Mouse (Mus musculus) limb, embryonic 14.5 days (tissue): ENCODE measurements around the gene Setdb2. TPM values are rescaled to one million over a fixed set of nuclear protein-coding genes. Genes with fewer than 3 reads are reported as not detected.

Experiments
- ATAC-seq: fragments of 200-750 bp; cut with Nextera tagmentation; 2 replicates; pipeline ENCODE4 v1.8.0; 2017; ENCODE audit warnings: low read depth, moderate number of reproducible peaks, moderate TSS enrichment; ENCODE audit not compliant: low FRiP score
- DNase-seq: peaks from one replicate; pipeline ENCODE4 v3.0.0-alpha.2; 2015; ENCODE audit warnings: low spot score
- H3K27ac ChIP-seq: fragments of 300-500 bp; sonication (generic); replicated peaks from 2 replicates; pipeline ENCODE4 v1.5.1; 2014; ENCODE audit warnings: low read depth, mild to moderate bottlenecking, low read length, moderate library complexity, mixed read lengths
- H3K27me3 ChIP-seq: fragments of 300-500 bp; sonication (generic); 2 replicates; pipeline ENCODE4 v1.6.1; 2014; ENCODE audit warnings: low read length, mixed read lengths; ENCODE audit not compliant: control insufficient read depth, insufficient read depth
- H3K36me3 ChIP-seq: fragments of 300-500 bp; sonication (generic); 2 replicates; pipeline ENCODE4 v1.6.1; 2014; ENCODE audit warnings: mild to moderate bottlenecking, low read length, moderate library complexity, mixed read lengths; ENCODE audit not compliant: control insufficient read depth, insufficient read depth
- H3K4me1 ChIP-seq: fragments of 300-500 bp; sonication (generic); 2 replicates; pipeline ENCODE4 v1.6.1; 2014; ENCODE audit warnings: antibody characterized with exemption, low read length, mixed read lengths; ENCODE audit not compliant: control insufficient read depth, insufficient read depth
- H3K4me2 ChIP-seq: fragments of 300-500 bp; sonication (generic); replicated peaks from 2 replicates; pipeline ENCODE4 v1.6.1; 2014; ENCODE audit warnings: low read depth, mild to moderate bottlenecking, low read length, moderate library complexity; ENCODE audit not compliant: severe bottlenecking
- H3K4me3 ChIP-seq: fragments of 300-500 bp; sonication (generic); replicated peaks from 2 replicates; pipeline ENCODE4 v1.5.1; 2014; ENCODE audit warnings: low read length
- H3K9ac ChIP-seq: fragments of 300-500 bp; sonication (generic); 2 replicates; pipeline ENCODE4 v1.6.1; 2014; ENCODE audit warnings: mild to moderate bottlenecking, low read depth, low read length, moderate library complexity; ENCODE audit not compliant: severe bottlenecking
- H3K9me3 ChIP-seq: fragments of 300-500 bp; sonication (generic); 2 replicates; pipeline ENCODE4 v1.6.1; 2016; ENCODE audit warnings: low read length; ENCODE audit not compliant: control insufficient read depth
- POLR2A ChIP-seq: fragments of 200-500 bp; IDR thresholded peaks from 2 replicates; pipeline ENCODE4 v1.8.0; 2012; ENCODE audit warnings: inconsistent platforms, mild to moderate bottlenecking, moderate library complexity, borderline replicate concordance; ENCODE audit not compliant: insufficient read depth, insufficient read length; ENCODE audit errors: extremely low read depth
- WGBS: fragments of 180-500 bp; shearing (Covaris S2); extraction: QIAGEN DNeasy Blood & Tissue Kit; methylation state at CpG from one replicate; pipeline ENCODE4 v1.1.7; 2014; 5-methylcytosine and 5-hydroxymethylcytosine counted together
- polyA plus RNA-seq, 2 experiments: library from polyadenylated mRNA; depleted of rRNA in 1 of 2; stranded (reverse) in 1 of 2; unstranded in 1 of 2; fragments of >200 nt; fragmentation: Nextera tagmentation in 1 of 2; extraction: Ambion mirVana in 1 of 2; gene quantifications; 2 replicates each; pipeline versions ENCODE4 v1.2.1 to v1.2.3; 2012 to 2014

Gene Setdb2
- polyA plus RNA-seq, 2 experiments: 7.5 to 8.4 TPM

DNA sequence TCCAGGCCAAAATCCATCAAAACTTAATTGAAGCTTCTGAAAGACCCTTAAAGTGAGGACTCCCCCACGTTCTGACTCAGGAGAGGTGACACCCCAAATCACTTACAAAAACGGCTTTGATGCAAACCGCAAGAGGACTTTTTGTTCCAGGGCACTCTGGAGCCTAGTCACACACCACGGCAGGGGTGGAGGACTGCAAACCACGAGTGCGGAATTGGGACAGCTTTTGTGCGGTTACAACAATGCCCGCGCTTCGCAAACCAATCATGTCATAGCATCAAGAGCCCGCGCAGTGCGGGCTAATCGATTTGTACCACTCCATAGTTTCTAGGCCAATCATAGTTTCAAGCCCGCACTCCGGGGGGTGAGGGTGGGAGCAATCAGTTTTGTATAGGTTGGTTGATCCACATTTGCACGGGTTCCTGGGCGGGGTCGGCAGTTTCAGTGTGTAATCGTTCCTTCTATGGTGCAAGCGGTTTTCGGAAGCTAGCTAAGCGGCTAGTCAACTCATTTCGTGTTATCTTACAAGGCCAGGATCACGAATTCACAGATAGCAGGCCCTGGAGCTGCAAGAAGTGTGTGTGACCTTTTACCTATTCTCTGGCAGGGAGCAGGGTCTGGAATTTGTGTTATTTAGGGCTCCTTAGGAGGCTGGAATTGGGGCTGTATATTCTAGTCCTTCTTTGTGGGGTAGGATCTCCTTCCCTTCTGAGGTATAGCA is 70.2 kb downstream of the Setdb2 start:
- peaks cover 5% of the 10 kb centered on the region; the same call in 1 of the 2 replicates for H3K9me3 ChIP-seq
- H3K27me3 ChIP-seq: no peaks in the 10 kb centered on the region
- no peak overlapping the region for H3K4me2 ChIP-seq
- TF ChIP-seq POLR2A: no peak
- H3K4me3 ChIP-seq: no peak overlapping the region
- 93% methylated on average over 25 of the region's 25 CpGs for WGBS
- H3K27ac ChIP-seq: no peak overlapping the region
- H3K36me3 ChIP-seq: no peaks in the 10 kb centered on the region
- ATAC-seq: no peak
- 0 out of 2 replicates have a peak, but pooled peaks cover 3% of the 10 kb centered on the region for H3K4me1 ChIP-seq
- no peak overlapping the region for H3K9ac ChIP-seq
- no peak for DNase-seq

DNA sequence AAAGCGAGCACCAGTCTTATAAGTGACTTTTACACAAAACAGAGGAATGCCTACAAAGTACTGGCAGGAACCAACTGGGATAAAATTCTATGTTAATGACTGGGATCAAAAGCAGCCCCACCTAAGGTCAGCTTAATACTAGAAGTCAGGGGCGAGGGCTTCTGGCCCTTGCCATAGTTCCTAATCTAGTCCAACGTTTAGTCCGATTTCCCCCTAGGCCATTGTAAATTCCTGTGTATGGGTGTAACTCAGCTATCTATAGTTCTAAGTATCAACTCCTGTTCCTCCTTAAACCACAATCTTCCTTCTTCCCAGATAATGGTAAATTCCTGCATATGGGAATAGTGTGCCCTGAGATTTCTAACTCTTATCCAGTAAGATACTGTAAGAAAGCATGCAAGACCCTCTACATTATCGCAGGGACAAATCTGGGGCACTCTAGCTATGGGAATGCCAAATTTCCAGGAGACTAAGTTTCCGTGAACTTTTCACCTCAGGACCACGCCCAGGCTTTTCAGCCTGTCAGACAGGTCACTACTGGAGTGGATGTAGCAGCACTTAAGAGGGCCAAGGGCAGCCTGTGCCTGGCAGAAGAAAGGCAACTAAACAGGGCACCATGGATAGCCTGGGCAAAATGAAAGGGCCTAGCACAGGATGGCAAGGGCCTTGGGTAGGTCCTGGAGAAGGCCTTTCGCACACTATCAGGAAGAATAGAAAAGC is 74.1 kb downstream of the Setdb2 start:
- H3K9ac ChIP-seq: no peak overlapping the region
- no peak overlapping the region for H3K4me3 ChIP-seq
- WGBS: 75% methylated on average over 8 of the region's 8 CpGs
- no peak for TF ChIP-seq POLR2A
- H3K4me1 ChIP-seq: 0 out of 2 replicates have a peak, but pooled peaks cover 6% of the 10 kb centered on the region
- H3K9me3 ChIP-seq: peaks cover 5% of the 10 kb centered on the region; the same call in 1 of the 2 replicates
- ATAC-seq (no peak), DNase-seq (no peak)
- no peak overlapping the region for H3K27ac ChIP-seq
- H3K4me2 ChIP-seq: no peak overlapping the region
- no peaks in the 10 kb centered on the region for H3K27me3 ChIP-seq
- no peaks in the 10 kb centered on the region for H3K36me3 ChIP-seq

DNA sequence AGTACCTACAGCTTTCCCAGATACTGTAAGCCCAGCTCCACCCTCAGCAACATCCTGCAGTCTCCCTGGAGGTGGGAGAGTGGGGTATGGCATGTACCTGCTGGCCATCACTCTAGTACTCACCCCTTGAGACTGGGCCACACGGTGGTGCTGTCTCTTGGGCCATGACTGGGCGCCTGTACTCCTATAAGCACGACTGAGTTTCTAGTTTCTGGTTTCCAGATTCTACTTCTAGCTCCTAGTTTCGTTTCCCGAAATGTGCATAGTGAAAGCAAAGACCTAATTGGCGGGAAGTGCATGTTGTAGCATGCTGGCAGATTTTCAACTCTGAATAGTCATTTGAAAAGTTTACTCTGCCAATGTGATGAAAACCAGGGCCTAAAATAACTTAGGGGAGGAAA is 75.4 kb downstream of the Setdb2 start, which contains the start of gene Phf11d:
TSS of gene Phf11d (minus strand) at position 227 of the 401 bp plus-strand sequence.
- no peaks in the 10 kb centered on the region for H3K27me3 ChIP-seq
- peak within 1 kb of the TSS; percentile 48 for H3K27ac ChIP-seq
- ATAC-seq: no peak
- no peak within 1 kb of the TSS for H3K4me2 ChIP-seq
- no peak within 1 kb of the TSS for H3K9ac ChIP-seq
- 59% methylated on average over 6 of the region's 6 CpGs for WGBS
- TF ChIP-seq POLR2A: no peak
- H3K4me1 ChIP-seq: 0 out of 2 replicates have a peak, but pooled peaks cover 6% of the 10 kb centered on the region
- H3K36me3 ChIP-seq: no peaks in the 10 kb centered on the region
- H3K9me3 ChIP-seq: no peaks in the 10 kb centered on the region
- DNase-seq: peak; percentile 65
- H3K4me3 ChIP-seq: no peak within 1 kb of the TSS

Other genes starting within 250 kb of the Setdb2 start
- 49.7 and 52.5 TPM in 2 replicates for gene Rcbtb1, start 239.7 kb downstream of the Setdb2 start, polyA plus RNA-seq (2012; rRNA removed)
- gene Rcbtb1, start 239.7 kb downstream of the Setdb2 start, polyA plus RNA-seq (2014; fragmentation: Nextera tagmentation; extraction: Ambion mirVana): 46.9 and 59.0 TPM in 2 replicates
- gene Gm6904, start 180.7 kb downstream of the Setdb2 start, polyA plus RNA-seq (2012; rRNA removed): not detected in 2 replicates
- not detected in 2 replicates for gene Gm6904, start 180.7 kb downstream of the Setdb2 start, polyA plus RNA-seq (2014; fragmentation: Nextera tagmentation; extraction: Ambion mirVana)
- gene Phf11a, start 143.4 kb downstream of the Setdb2 start, polyA plus RNA-seq (2012; rRNA removed): 0.08 TPM in 1 of 2 replicates, not detected in the other
- not detected in 2 replicates for gene Phf11a, start 143.4 kb downstream of the Setdb2 start, polyA plus RNA-seq (2014; fragmentation: Nextera tagmentation; extraction: Ambion mirVana)
- gene Phf11b, start 99.5 kb downstream of the Setdb2 start, polyA plus RNA-seq (2012; rRNA removed): 0.16 and 0.38 TPM in 2 replicates
- 0.44 and 0.63 TPM in 2 replicates for gene Phf11b, start 99.5 kb downstream of the Setdb2 start, polyA plus RNA-seq (2014; fragmentation: Nextera tagmentation; extraction: Ambion mirVana)
- gene Phf11d, start 75.4 kb downstream of the Setdb2 start, polyA plus RNA-seq (2012; rRNA removed): 1.2 and 1.3 TPM in 2 replicates
- 1.4 and 1.5 TPM in 2 replicates for gene Phf11d, start 75.4 kb downstream of the Setdb2 start, polyA plus RNA-seq (2014; fragmentation: Nextera tagmentation; extraction: Ambion mirVana)
- gene Phf11c, start 45.5 kb downstream of the Setdb2 start, polyA plus RNA-seq (2012; rRNA removed): 2.0 and 2.3 TPM in 2 replicates
- gene Phf11c, start 45.5 kb downstream of the Setdb2 start, polyA plus RNA-seq (2014; fragmentation: Nextera tagmentation; extraction: Ambion mirVana): 0.45 and 0.72 TPM in 2 replicates
- 13.7 and 17.4 TPM in 2 replicates for gene Cab39l, start 88 bp upstream of the Setdb2 start, polyA plus RNA-seq (2012; rRNA removed)
- 40.3 and 41.4 TPM in 2 replicates for gene Cab39l, start 88 bp upstream of the Setdb2 start, polyA plus RNA-seq (2014; fragmentation: Nextera tagmentation; extraction: Ambion mirVana)
- 14.9 and 16.2 TPM in 2 replicates for gene Cdadc1, start 157.1 kb upstream of the Setdb2 start, polyA plus RNA-seq (2012; rRNA removed)
- gene Cdadc1, start 157.1 kb upstream of the Setdb2 start, polyA plus RNA-seq (2014; fragmentation: Nextera tagmentation; extraction: Ambion mirVana): 31.5 and 35.6 TPM in 2 replicates
- 42.7 and 68.2 TPM in 2 replicates for gene Shisa2, start 184.4 kb upstream of the Setdb2 start, polyA plus RNA-seq (2012; rRNA removed)
- gene Shisa2, start 184.4 kb upstream of the Setdb2 start, polyA plus RNA-seq (2014; fragmentation: Nextera tagmentation; extraction: Ambion mirVana): 43.8 and 52.3 TPM in 2 replicates